Mouse (Mus musculus): ENCODE results near the gene Rbms2.
A peak's percentile ranks its signal among the peaks of the same experiment; 100 is the strongest.

Gene Rbms2

DNA sequence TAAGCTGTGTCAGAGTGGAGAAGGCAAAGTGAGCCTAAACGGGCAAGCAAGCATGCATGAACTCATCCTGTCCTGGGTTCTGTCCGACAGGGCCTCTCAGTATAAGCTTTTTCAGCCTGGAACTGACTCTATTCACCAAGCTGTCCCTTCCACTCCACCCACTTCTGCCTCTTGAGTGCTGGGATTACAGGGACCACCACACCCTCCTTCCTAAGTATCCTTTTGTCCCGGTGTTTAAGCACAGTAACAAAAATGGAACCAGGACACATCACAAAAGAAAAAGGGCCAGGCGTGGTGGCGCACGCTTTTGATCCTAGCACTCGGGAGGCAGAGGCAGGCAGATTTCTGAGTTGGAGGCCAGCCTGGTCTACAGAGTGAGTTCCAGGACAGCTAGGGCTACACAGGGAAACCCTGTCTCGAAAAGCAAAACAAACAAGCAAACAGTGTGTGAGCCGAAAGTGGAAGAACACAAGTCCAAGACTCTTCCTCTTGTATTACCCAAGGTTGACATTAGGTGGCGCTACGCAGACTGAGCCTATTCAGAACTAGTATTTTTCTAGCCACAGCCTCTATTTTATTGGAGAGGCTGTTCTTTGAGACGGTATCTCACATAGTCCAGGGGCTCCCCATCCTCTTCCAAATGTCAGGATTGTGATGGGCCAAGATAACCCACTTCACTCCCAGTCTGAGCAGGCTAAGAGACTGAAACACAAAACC lies 39.7 kb downstream of the Rbms2 start:
- DNase-seq (ENCODE audit: low read depth), result peak; percentile 87

GRCm38 (mm10) chr10:128135374-128135773 lies 44.7 kb downstream of the Rbms2 start:
- peak; percentile 49 for DNase-seq (ENCODE audit: low read depth)

DNA sequence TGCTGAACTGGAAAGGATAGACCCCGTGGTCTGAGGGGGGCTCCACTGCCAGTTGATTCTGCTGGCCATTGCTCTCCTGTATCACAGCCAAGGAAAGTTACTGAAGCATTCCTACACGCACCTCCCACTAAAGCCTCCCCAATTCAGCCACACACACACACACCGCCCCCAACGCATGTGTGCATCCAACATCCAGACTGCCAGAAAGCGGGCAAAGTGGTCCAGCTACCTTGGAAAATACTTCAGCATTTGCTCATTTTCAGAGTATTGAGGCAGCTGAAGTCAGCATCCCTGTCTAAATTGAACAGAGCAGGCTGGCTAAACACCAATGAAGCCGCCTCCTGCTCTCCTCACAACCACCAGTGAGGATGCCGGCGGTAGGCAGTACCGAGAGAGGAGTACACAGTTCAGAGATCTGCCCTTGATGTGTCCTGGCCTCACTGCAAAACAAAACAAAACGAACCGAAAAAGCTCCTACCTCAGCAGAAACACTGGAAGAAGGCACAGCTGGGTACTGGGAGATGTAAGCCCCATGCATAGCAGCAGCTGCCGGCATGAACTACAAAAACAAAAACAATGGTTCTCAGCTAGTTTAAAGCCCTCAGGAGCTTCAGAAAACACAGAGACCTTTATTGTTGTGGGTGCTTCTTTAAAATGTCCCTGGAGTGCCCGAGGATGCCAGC lies 46.3 kb downstream of the Rbms2 start:
- DNase-seq (ENCODE audit: low read depth), result no peak

- DNase-seq (ENCODE audit: low read depth), result no peak
These were observed 48.3 kb downstream of the Rbms2 start for GRCm38 (mm10) chr10:128131812-128132211.

GRCm38 (mm10) chr10:128131297-128131696 lies 48.8 kb downstream of the Rbms2 start:
- DNase-seq (ENCODE audit: low read depth), result no peak

DNA sequence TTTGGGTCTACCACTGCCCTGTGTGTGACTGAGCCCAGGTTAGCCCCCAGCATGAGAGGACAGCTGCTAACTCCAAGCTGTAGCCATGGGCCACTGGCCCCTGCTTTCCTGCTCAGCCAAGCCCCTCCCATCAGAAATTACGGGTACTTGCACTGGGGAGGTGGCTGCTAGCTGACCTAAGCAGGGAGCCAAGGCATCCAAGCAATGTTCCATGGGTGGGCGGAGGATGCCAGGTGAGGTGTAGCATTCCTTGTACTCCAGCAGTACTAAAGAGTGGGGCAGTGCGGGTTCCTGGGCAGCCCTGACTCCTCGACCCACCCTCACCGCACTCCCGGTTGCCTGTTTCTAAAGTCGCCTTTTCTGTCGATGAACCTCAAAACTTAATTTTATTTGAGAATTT lies 52.0 kb downstream of the Rbms2 start:
- no peak for DNase-seq (ENCODE audit: low read depth)

- no peak for DNase-seq (ENCODE audit: low read depth)
These were observed 52.6 kb downstream of the Rbms2 start for GRCm38 (mm10) chr10:128127497-128127896.

- DNase-seq (ENCODE audit: low read depth), result no peak
These were observed 54.1 kb downstream of the Rbms2 start for GRCm38 (mm10) chr10:128125951-128126350.

DNA sequence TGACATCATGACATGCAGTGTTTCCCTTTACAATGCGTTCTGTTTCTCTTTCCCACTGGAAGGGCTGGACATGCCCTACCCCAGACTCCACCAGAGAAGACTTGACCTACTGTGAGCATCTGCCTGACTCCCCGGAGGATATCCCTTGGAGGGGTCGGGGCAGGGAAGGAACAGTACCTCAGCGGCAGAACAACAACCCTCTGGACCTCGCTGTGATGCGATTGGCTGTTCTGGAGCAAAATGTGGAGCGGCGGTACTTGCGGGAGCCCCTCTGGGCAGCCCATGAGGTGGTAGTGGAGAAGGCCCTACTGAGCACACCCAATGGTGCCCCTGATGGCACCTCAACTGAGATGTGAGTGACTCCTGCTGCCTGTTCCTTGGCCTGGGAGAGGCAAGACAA lies 55.3 kb downstream of the Rbms2 start:
- no peak for DNase-seq (ENCODE audit: low read depth)

GRCm38 (mm10) chr10:128123833-128124232 lies 56.3 kb downstream of the Rbms2 start:
- DNase-seq (ENCODE audit: low read depth), result no peak

- DNase-seq (ENCODE audit: low read depth), result no peak
These were observed 68.9 kb downstream of the Rbms2 start for GRCm38 (mm10) chr10:128111227-128111626.

- no peak for DNase-seq (ENCODE audit: low read depth)
These were observed 69.9 kb downstream of the Rbms2 start for GRCm38 (mm10) chr10:128110103-128110761.

- peak; percentile 85 for DNase-seq (ENCODE audit: low read depth)
These were observed 82.5 kb downstream of the Rbms2 start for GRCm38 (mm10) chr10:128097587-128097971.

GRCm38 (mm10) chr10:128096693-128097586 lies 83.2 kb downstream of the Rbms2 start:
- peak; percentile 93 for DNase-seq (ENCODE audit: low read depth)

GRCm38 (mm10) chr10:128096313-128096692 lies 83.8 kb downstream of the Rbms2 start:
- DNase-seq (ENCODE audit: low read depth), result no peak

GRCm38 (mm10) chr10:128095003-128095636 lies 85.0 kb downstream of the Rbms2 start:
- DNase-seq (ENCODE audit: low read depth), result no peak

DNA sequence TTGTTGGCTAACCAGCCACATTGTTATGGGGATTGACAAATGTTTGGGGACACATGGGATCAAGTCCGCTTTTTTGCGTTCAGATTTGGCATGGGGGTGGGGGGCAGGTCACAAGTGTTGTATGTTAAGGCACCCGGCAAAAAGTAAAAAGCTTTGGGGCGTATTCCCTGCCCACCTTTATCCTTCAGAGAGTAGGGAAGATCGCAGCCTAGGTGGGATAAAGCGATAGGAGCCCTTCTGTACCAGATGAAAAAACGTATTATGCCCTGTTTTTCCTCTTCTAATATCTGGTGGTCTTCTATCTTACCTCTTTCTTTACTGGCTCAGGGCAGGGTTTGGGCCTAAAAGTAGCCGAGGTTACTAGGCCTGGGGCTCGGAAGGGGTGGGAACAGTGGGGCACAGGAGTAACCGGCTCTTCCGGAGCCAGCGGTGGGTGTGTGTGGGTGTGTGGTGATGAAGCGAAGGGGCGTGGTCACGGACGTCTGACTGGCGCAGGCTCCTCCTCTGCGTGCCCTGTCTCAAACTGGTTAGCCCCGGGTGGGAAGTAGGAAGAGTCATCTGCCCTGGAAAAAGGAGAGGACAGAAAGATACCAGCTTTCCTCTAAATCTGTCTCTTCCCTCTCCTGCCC lies 85.6 kb downstream of the Rbms2 start:
- DNase-seq (ENCODE audit: low read depth), result peak; percentile 96

GRCm38 (mm10) chr10:128093496-128094294 lies 86.4 kb downstream of the Rbms2 start:
- peak; percentile 71 for DNase-seq (ENCODE audit: low read depth)

DNA sequence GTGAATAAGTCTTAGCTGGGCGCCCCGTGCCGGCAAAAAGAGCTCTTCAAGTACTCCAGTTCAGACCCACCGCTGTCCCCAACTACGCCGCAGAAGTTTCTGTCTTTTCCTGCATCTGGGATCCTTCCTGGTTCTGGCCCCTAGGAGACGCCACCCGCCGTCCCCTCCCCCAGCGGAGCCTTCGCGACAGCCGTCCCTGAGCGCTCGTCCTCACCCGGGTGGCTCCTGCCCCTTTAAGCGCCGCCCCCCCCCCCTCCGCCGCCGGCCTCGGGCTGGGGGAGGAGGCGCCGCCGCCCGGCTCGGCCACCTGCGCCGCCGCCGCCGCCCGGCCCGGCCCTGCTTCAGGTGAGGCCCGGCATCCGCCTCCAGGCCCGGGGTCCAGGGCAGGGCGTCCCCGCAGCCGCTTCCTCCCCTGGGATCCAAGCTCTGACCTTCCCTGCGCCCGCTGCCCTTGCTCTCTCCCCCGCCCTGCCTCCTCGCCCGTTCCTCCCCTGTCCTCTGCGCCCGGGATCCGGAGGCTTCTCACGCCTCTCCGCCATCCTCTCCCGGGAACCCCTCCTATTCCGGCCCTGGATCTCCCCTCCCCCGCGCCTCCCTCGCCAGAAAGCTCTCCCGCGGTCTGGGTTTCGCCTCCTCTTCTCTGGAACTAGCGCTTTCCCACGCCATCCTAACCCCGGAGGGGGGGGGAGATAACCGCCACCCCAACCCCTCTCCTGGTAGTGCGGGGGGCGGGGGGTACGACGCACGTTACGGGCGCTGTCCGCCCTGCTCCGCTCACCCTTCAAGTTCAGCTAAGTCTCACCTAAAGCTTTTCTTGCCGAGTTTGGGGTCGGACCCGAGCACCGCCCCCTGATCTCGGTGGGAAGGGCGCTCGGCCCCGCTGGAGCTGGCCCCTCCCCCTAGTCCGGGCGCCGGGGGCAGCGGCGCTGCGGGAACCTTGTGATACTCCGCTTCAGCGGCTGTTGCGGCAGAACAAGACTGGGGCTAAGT lies 87.3 kb downstream of the Rbms2 start:
- DNase-seq (ENCODE audit: low read depth), result peak; percentile 81
